ENCODE assay signal across 8 mouse cellular contexts in the genomic region with DNA sequence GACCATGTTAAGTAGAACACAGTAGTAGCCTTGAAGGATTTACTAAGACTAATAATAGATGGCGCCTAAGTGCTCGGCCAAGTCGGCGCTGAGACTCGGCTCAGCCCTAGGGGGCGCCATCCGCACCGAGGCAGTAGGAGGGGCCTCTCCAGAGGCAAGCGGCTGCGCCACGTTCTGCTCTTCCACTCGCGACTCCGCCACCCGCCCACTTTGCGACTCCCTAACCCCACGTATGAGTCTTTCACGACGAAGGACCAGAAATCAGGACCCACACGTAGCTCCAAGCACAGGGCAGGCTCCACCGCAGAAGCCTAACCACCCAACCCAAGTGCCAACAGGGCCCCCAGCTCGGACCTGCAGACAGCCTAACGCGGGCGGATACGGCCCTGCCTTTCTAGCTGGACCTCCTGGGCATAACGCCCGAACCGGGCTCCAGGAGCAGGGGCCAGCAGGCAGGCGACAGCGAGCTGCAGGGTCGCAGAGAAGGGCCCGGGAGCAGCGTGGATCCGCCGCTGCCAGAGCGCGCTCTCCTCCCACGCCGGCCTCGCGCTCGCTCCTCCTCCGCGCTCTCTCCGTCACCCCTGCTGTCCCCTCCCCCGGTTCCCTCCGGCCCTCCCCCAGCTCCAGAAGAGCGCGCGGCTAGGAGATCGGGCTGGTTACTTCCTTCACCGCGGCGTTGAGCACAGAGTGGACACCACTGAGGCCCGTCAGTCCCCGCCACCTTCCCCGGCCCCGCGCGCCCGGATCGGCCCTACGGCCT. TPM values are rescaled to one million over a fixed set of nuclear protein-coding genes. Genes with fewer than 3 reads are reported as not detected.
DNase-seq lines count a peak whose midpoint lies in the region; ATAC-seq and TF ChIP-seq lines count a peak whose summit lies in the region.

A gene (plus strand): TSS at position 274 of the 760 bp plus-strand sequence.

- WGBS in forebrain, embryonic 14.5 days, result under 1% methylated on average over 62 of the region's 64 CpGs
- 1% methylated on average over 62 of the region's 64 CpGs for WGBS in neural tube, embryonic 15.5 days

- peak within 1 kb of the TSS; percentile 90 for H3K4me2 ChIP-seq in forebrain, embryonic 14.5 days (ENCODE audit: low read length)
- H3K4me2 ChIP-seq in neural tube, embryonic 15.5 days, result peak within 1 kb of the TSS; percentile 88

- peak within 1 kb of the TSS; percentile 89 for H3K9ac ChIP-seq in ES-Bruce4 (ENCODE audit: low read depth, poor library complexity, severe bottlenecking)
- peak within 1 kb of the TSS; percentile 90 for H3K9ac ChIP-seq in forebrain, embryonic 14.5 days (ENCODE audit: low read length)
- peak within 1 kb of the TSS; percentile 99 for H3K9ac ChIP-seq in neural tube, embryonic 15.5 days (replicated peaks)

- peak; percentile 90 for DNase-seq in forebrain, embryonic 14.5 days (ENCODE audit: low spot score)
- DNase-seq in heart, postnatal 14 days, result peak; percentile 94 to 96
- peak; percentile 92 for DNase-seq in layer of hippocampus, adult 11-12 months (ENCODE audit: low spot score)
- peak; percentile 90 to 93 for DNase-seq in lung, adult 18-20 months
- peak; percentile 85 for DNase-seq in testis, postnatal 14 days (ENCODE audit: low spot score)

- intact Hi-C loops in heart, postnatal 14 days (cut with DNase I), result loop anchor here (2.0 to 5.0 kb wide), 7 partner anchors 43 to 245 kb away; no protein-coding TSS in a partner anchor

- peaks cover 3% of the 10 kb centered on the region for H3K4me1 ChIP-seq in ES-Bruce4 (ENCODE audit: control insufficient read depth, insufficient read depth, low read length)
- H3K4me1 ChIP-seq in forebrain, embryonic 14.5 days (ENCODE audit: control insufficient read depth, insufficient read depth, low read length), result no peaks in the 10 kb centered on the region
- H3K4me1 ChIP-seq in neural tube, embryonic 15.5 days, result peaks cover 32% of the 10 kb centered on the region

- TF ChIP-seq CTCF in ES-Bruce4 (IDR thresholded peaks at IDR 0.05; ENCODE audit: low read depth, low read length), result peak; percentile 81

- H3K36me3 ChIP-seq in ES-Bruce4 (ENCODE audit: control insufficient read depth, insufficient read depth, low read length, poor library complexity, severe bottlenecking), result no peaks in the 10 kb centered on the region
- no peaks in the 10 kb centered on the region for H3K36me3 ChIP-seq in forebrain, embryonic 14.5 days (ENCODE audit: control insufficient read depth, insufficient read depth, low read length)
- H3K36me3 ChIP-seq in neural tube, embryonic 15.5 days, result no peaks in the 10 kb centered on the region

- ATAC-seq in cerebellum, adult (ENCODE audit: insufficient number of reproducible peaks, low FRiP score, low TSS enrichment), result peak; percentile 87
- ATAC-seq in forebrain, embryonic 14.5 days, result peak; percentile 93
- ATAC-seq in neural tube, embryonic 15.5 days (ENCODE audit: low FRiP score), result peak; percentile 95

- H3K9me3 ChIP-seq in ES-Bruce4 (replicated peaks; ENCODE audit: control insufficient read depth, insufficient read depth, low read length, poor library complexity, severe bottlenecking), result no peaks in the 10 kb centered on the region
- no peaks in the 10 kb centered on the region for H3K9me3 ChIP-seq in forebrain, embryonic 14.5 days (replicated peaks; ENCODE audit: control insufficient read depth, low read length)
- H3K9me3 ChIP-seq in neural tube, embryonic 15.5 days (replicated peaks), result no peaks in the 10 kb centered on the region

- H3K4me3 ChIP-seq in ES-Bruce4 (ENCODE audit: low read depth, low read length), result peak within 1 kb of the TSS; percentile 85
- peak within 1 kb of the TSS; percentile 76 for H3K4me3 ChIP-seq in forebrain, embryonic 14.5 days (ENCODE audit: low read depth, low read length)
- peak within 1 kb of the TSS; percentile 91 for H3K4me3 ChIP-seq in neural tube, embryonic 15.5 days (replicated peaks)

- TF ChIP-seq POLR2A in ES-Bruce4 (IDR thresholded peaks at IDR 0.05; ENCODE audit: insufficient read depth, low read length), result no peak

- H3K27me3 ChIP-seq in ES-Bruce4 (ENCODE audit: control insufficient read depth, insufficient read depth, low read length, poor library complexity, severe bottlenecking), result no peaks in the 10 kb centered on the region
- peaks cover 3% of the 10 kb centered on the region; the same call in 1 of the 2 replicates for H3K27me3 ChIP-seq in forebrain, embryonic 14.5 days (replicated peaks; ENCODE audit: control insufficient read depth, insufficient read depth, low read length)
- H3K27me3 ChIP-seq in neural tube, embryonic 15.5 days (replicated peaks), result no peaks in the 10 kb centered on the region

- H3K27ac ChIP-seq in ES-Bruce4 (ENCODE audit: insufficient read depth, low read length), result no peak within 1 kb of the TSS
- peak within 1 kb of the TSS; percentile 72 for H3K27ac ChIP-seq in forebrain, embryonic 14.5 days (ENCODE audit: low read depth, low read length)
- peak within 1 kb of the TSS; percentile 97 for H3K27ac ChIP-seq in neural tube, embryonic 15.5 days (replicated peaks)

- no peak for TF ChIP-seq EP300 in ES-Bruce4 (IDR thresholded peaks at IDR 0.05; ENCODE audit: insufficient read depth, low read depth, low read length)

RNA-seq across cellular contexts. Expression of the gene that starts here (rescaled TPM):
- polyA plus RNA-seq in ES-Bruce4 (2011; ENCODE audit: insufficient read depth, insufficient read length, low read depth, missing spikeins), result 32.5 and 34.5 TPM in 2 replicates
- 10.2 and 12.2 TPM in 2 replicates for polyA plus RNA-seq in forebrain, embryonic 14.5 days (2014; fragmentation: Nextera tagmentation; extraction: Ambion mirVana)
- 100 to 1,000 TPM in 1 of 2 experiments, 10 to 100 TPM in 1; 100.0 to 103 TPM for total RNA-seq in heart, postnatal 14 days (2021)
- polyA plus RNA-seq in neural tube, embryonic 15.5 days (2015; fragmentation: Nextera tagmentation; extraction: Ambion mirVana), result 30.6 and 40.2 TPM in 2 replicates
